Comparison of ENCODE assay signal across 9 mouse cellular contexts in the genomic region with DNA sequence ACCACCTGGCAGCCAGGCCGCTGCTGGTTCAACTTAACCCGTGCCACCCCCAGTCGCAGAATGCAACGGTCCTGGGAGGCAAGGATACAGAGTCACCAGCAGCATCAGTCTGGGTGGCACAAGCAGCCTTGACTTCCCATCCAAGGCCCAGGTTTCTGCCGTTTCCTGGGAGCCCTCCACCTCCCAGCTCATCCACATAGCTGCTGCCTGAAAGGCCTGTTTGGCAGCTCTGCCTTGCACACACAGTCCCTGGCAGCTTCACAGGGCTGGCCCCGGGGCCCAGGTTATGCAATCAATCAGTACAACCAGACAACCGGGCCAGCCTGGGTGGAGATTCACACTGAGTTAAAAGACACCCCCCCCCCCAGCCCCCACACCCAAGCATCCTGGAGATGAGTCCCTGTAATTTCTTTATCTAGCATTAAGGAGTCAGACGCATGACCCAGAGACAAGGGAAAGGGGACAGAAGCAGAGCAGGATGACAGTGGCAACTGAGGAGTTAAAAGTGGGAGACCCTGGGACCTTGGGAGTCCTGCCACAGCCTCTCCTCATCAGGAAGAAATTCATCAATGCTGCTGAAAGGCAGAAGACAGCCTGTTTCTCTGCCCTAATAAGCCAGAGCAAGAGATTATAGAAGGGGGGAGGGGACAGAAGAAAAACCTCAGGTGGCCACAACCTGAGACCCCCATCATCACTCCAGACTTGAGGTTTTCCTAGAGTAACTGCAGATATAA. TPM values are rescaled to one million over a fixed set of nuclear protein-coding genes. Genes with fewer than 3 reads are reported as not detected.
DNase-seq lines count a peak whose midpoint lies in the region; ATAC-seq and TF ChIP-seq lines count a peak whose summit lies in the region.
"Had no signal": no experiment of that assay in that cellular context is flagged by ENCODE, and none has a peak within 500 bp of the region (broad histone marks: within the 10 kb centered on the region; RNA-seq: fewer than 3 reads in every experiment).

No protein-coding gene starts in this region.

- H3K4me2 ChIP-seq in embryonic facial prominence, embryonic 14.5 days (ENCODE audit: low read depth, low read length) = peak overlapping the region; percentile 43
- no peak overlapping the region for H3K4me2 ChIP-seq in heart, embryonic 14.5 days (ENCODE audit: low read length)
- H3K4me2 ChIP-seq in kidney, postnatal 0 days (ENCODE audit: low read length) = peak overlapping the region; percentile 40
- H3K4me2 ChIP-seq in liver, embryonic 16.5 days (ENCODE audit: low read depth, low read length) = no peak overlapping the region

- peak overlapping the region; percentile 35 for H3K9ac ChIP-seq in embryonic facial prominence, embryonic 14.5 days (ENCODE audit: low read depth, low read length)
- 0 out of 2 replicates have a peak overlapping the region, but pooled peaks have one; percentile 8 for H3K9ac ChIP-seq in heart, embryonic 14.5 days (ENCODE audit: low read length)
- H3K9ac ChIP-seq in kidney, postnatal 0 days (ENCODE audit: low read depth, low read length) = peak overlapping the region; percentile 23; the same call in 1 of the 2 replicates
- H3K9ac ChIP-seq in liver, embryonic 16.5 days (ENCODE audit: low read depth, low read length) = 0 out of 2 replicates have a peak overlapping the region, but pooled peaks have one; percentile 23

- no peak for TF ChIP-seq POLR2A in thymus, adult 2 months (IDR thresholded peaks at IDR 0.05; ENCODE audit: control insufficient read depth, extremely low read depth, insufficient read depth, low read length, poor library complexity)

- no peaks in the 10 kb centered on the region for H3K9me3 ChIP-seq in embryonic facial prominence, embryonic 14.5 days (ENCODE audit: control insufficient read depth, low read length)
- H3K9me3 ChIP-seq in heart, embryonic 14.5 days (ENCODE audit: control insufficient read depth, low read length) = no peaks in the 10 kb centered on the region
- H3K9me3 ChIP-seq in kidney, postnatal 0 days (replicated peaks; ENCODE audit: low read length) = no peaks in the 10 kb centered on the region
- no peaks in the 10 kb centered on the region for H3K9me3 ChIP-seq in liver, embryonic 16.5 days (replicated peaks; ENCODE audit: control insufficient read depth, low read length)

- no peak for ATAC-seq in embryonic facial prominence, embryonic 14.5 days (ENCODE audit: low read depth)
- ATAC-seq in heart, embryonic 14.5 days (ENCODE audit: insufficient number of reproducible peaks, insufficient read depth, low FRiP score, low read depth) = no peak
- no peak for ATAC-seq in kidney, postnatal 0 days (replicated peaks; ENCODE audit: low FRiP score, low read depth)
- ATAC-seq in liver, embryonic 16.5 days (ENCODE audit: low read depth) = no peak

- no peaks in the 10 kb centered on the region for H3K27me3 ChIP-seq in thymus, adult 2 months (ENCODE audit: control insufficient read depth, insufficient read depth, low read length)
- H3K27me3 ChIP-seq in embryonic facial prominence, embryonic 14.5 days (replicated peaks; ENCODE audit: control insufficient read depth, insufficient read depth, low read length) = no peaks in the 10 kb centered on the region
- H3K27me3 ChIP-seq in heart, embryonic 14.5 days (ENCODE audit: control insufficient read depth, insufficient read depth, low read length) = no peaks in the 10 kb centered on the region
- H3K27me3 ChIP-seq in kidney, postnatal 0 days (ENCODE audit: insufficient read depth, low read length) = no peaks in the 10 kb centered on the region
- no peaks in the 10 kb centered on the region for H3K27me3 ChIP-seq in liver, embryonic 16.5 days (ENCODE audit: control insufficient read depth, insufficient read depth, low read depth, low read length)

- WGBS in thymus, adult 2 months = 56% methylated on average over 8 of the region's 8 CpGs
- WGBS in embryonic facial prominence, embryonic 14.5 days = 37% methylated on average over 8 of the region's 8 CpGs
- WGBS in heart, embryonic 14.5 days = 56% methylated on average over 8 of the region's 8 CpGs
- 32% methylated on average over 8 of the region's 8 CpGs for WGBS in kidney, postnatal 0 days
- WGBS in liver, embryonic 16.5 days (ENCODE audit: insufficient replicate concordance) = 62% methylated on average over 8 of the region's 8 CpGs

- DNase-seq in thymus, adult 2 months = no peak
- DNase-seq in thymus, adult 18-20 months = no peak
- DNase-seq in embryonic facial prominence, embryonic 14.5 days (ENCODE audit: low spot score) = peak; percentile 83
- DNase-seq in kidney, postnatal 0 days (ENCODE audit: low spot score) = peak; percentile 46
- peak; percentile 24 for DNase-seq in ovary, postnatal 10 days (ENCODE audit: low spot score)
- DNase-seq in retina, embryonic 14.5 days (ENCODE audit: low spot score) = no peak

- H3K4me1 ChIP-seq in thymus, adult 2 months (replicated peaks; ENCODE audit: control insufficient read depth, insufficient read depth, low read length) = peaks cover 36% of the 10 kb centered on the region
- H3K4me1 ChIP-seq in embryonic facial prominence, embryonic 14.5 days (ENCODE audit: control insufficient read depth, insufficient read depth, low read length) = peaks cover 33% of the 10 kb centered on the region
- peaks cover 5 to 22% of the 10 kb centered on the region in 2 experiments for H3K4me1 ChIP-seq in heart, embryonic 14.5 days (ENCODE audit: control insufficient read depth in 2 of 2, insufficient read depth in 2 of 2, low read length in 2 of 2)
- H3K4me1 ChIP-seq in kidney, postnatal 0 days (replicated peaks; ENCODE audit: insufficient read depth, low read length) = peaks cover 34% of the 10 kb centered on the region
- peaks cover 34% of the 10 kb centered on the region for H3K4me1 ChIP-seq in liver, embryonic 16.5 days (ENCODE audit: control insufficient read depth, low read depth, low read length)

- peak overlapping the region; percentile 89 for H3K27ac ChIP-seq in thymus, adult 2 months (ENCODE audit: control insufficient read depth, insufficient read depth, low read length)
- H3K27ac ChIP-seq in embryonic facial prominence, embryonic 14.5 days (replicated peaks; ENCODE audit: low read depth, low read length) = peak overlapping the region; percentile 77
- no peak overlapping the region for H3K27ac ChIP-seq in heart, embryonic 14.5 days (replicated peaks in 1 of 2; ENCODE audit: control insufficient read depth in 1 of 2, insufficient read depth in 1 of 2, low read depth in 2 of 2, low read length in 2 of 2)
- H3K27ac ChIP-seq in kidney, postnatal 0 days = peak overlapping the region; percentile 70
- no peak overlapping the region for H3K27ac ChIP-seq in liver, embryonic 16.5 days (ENCODE audit: low read length)
- H3K27ac ChIP-seq: macrophage had no signal

- peaks cover 44% of the 10 kb centered on the region for H3K36me3 ChIP-seq in thymus, adult 2 months (ENCODE audit: control insufficient read depth, insufficient read depth, low read length)
- peaks cover 48% of the 10 kb centered on the region for H3K36me3 ChIP-seq in embryonic facial prominence, embryonic 14.5 days (ENCODE audit: control insufficient read depth, insufficient read depth, low read length)
- H3K36me3 ChIP-seq in heart, embryonic 14.5 days (ENCODE audit: control insufficient read depth, insufficient read depth, low read length) = peaks cover 46% of the 10 kb centered on the region
- H3K36me3 ChIP-seq in kidney, postnatal 0 days (ENCODE audit: insufficient read depth, low read length) = peaks cover 41% of the 10 kb centered on the region
- H3K36me3 ChIP-seq in liver, embryonic 16.5 days (ENCODE audit: control insufficient read depth, insufficient read depth) = peaks cover 35% of the 10 kb centered on the region

- H3K4me3 ChIP-seq in thymus, adult 2 months (ENCODE audit: control insufficient read depth, insufficient read depth, low read length) = peak overlapping the region; percentile 17
- H3K4me3 ChIP-seq in embryonic facial prominence, embryonic 14.5 days (ENCODE audit: low read depth, low read length) = peak overlapping the region; percentile 13; the same call in 1 of the 2 replicates
- H3K4me3 ChIP-seq in heart, embryonic 14.5 days (ENCODE audit: control insufficient read depth in 1 of 2, insufficient read depth in 1 of 2, low read depth in 1 of 2, low read length in 2 of 2) = no peak overlapping the region
- no peak overlapping the region for H3K4me3 ChIP-seq in kidney, postnatal 0 days (replicated peaks; ENCODE audit: low read depth, low read length)
- H3K4me3 ChIP-seq in liver, embryonic 16.5 days (ENCODE audit: low read depth, low read length) = no peak overlapping the region

- no peak for TF ChIP-seq CTCF in thymus, adult 2 months (IDR thresholded peaks at IDR 0.05; ENCODE audit: borderline replicate concordance, control insufficient read depth, extremely low read depth, insufficient read depth, low read length, poor library complexity)
- no peak for TF ChIP-seq CTCF in kidney, postnatal 0 days (IDR thresholded peaks at IDR 0.05; ENCODE audit: low read depth)

RNA-seq across cellular contexts. Expression of a gene that starts 4.3 kb away (rescaled TPM):
- polyA plus RNA-seq in thymus, adult 2 months (2012; rRNA removed) = 552 and 570 TPM in 2 replicates
- polyA plus RNA-seq in embryonic facial prominence, embryonic 14.5 days (2014; fragmentation: Nextera tagmentation; extraction: Ambion mirVana) = 87.6 and 102 TPM in 2 replicates
- polyA plus RNA-seq in heart, embryonic 14.5 days (2014; fragmentation: Nextera tagmentation; extraction: Ambion mirVana) = 18.1 and 22.9 TPM in 2 replicates
- 42.7 and 44.6 TPM in 2 replicates for polyA plus RNA-seq in kidney, postnatal 0 days (2015; fragmentation: Nextera tagmentation; extraction: Ambion mirVana)
- polyA plus RNA-seq in liver, embryonic 16.5 days (2015; fragmentation: Nextera tagmentation; extraction: Ambion mirVana) = 19.4 and 19.5 TPM in 2 replicates

RNA-seq across cellular contexts. Expression of a gene that starts 8.0 kb away (rescaled TPM):
- polyA plus RNA-seq in thymus, adult 2 months (2012; rRNA removed) = 0.42 and 0.47 TPM in 2 replicates
- 0.24 and 0.74 TPM in 2 replicates for polyA plus RNA-seq in embryonic facial prominence, embryonic 14.5 days (2014; fragmentation: Nextera tagmentation; extraction: Ambion mirVana)
- polyA plus RNA-seq in heart, embryonic 14.5 days (2014; fragmentation: Nextera tagmentation; extraction: Ambion mirVana) = 0.05 and 0.07 TPM in 2 replicates
- polyA plus RNA-seq in kidney, postnatal 0 days (2015; fragmentation: Nextera tagmentation; extraction: Ambion mirVana) = 0.49 and 0.59 TPM in 2 replicates
- polyA plus RNA-seq in liver, embryonic 16.5 days (2015; fragmentation: Nextera tagmentation; extraction: Ambion mirVana) = 0.13 and 0.16 TPM in 2 replicates

RNA-seq across cellular contexts. Expression of a gene that starts 12.5 kb away (rescaled TPM):
- polyA plus RNA-seq in thymus, adult 2 months (2012; rRNA removed) = 53.9 and 56.1 TPM in 2 replicates
- 231 and 259 TPM in 2 replicates for polyA plus RNA-seq in embryonic facial prominence, embryonic 14.5 days (2014; fragmentation: Nextera tagmentation; extraction: Ambion mirVana)
- polyA plus RNA-seq in heart, embryonic 14.5 days (2014; fragmentation: Nextera tagmentation; extraction: Ambion mirVana) = 200 and 207 TPM in 2 replicates
- 223 and 251 TPM in 2 replicates for polyA plus RNA-seq in kidney, postnatal 0 days (2015; fragmentation: Nextera tagmentation; extraction: Ambion mirVana)
- 113 and 118 TPM in 2 replicates for polyA plus RNA-seq in liver, embryonic 16.5 days (2015; fragmentation: Nextera tagmentation; extraction: Ambion mirVana)

RNA-seq across cellular contexts. Expression of a gene that starts 12.6 kb away (rescaled TPM):
- polyA plus RNA-seq in thymus, adult 2 months (2012; rRNA removed) = 23.7 and 25.3 TPM in 2 replicates
- polyA plus RNA-seq in embryonic facial prominence, embryonic 14.5 days (2014; fragmentation: Nextera tagmentation; extraction: Ambion mirVana) = 47.9 and 58.1 TPM in 2 replicates
- polyA plus RNA-seq in heart, embryonic 14.5 days (2014; fragmentation: Nextera tagmentation; extraction: Ambion mirVana) = 31.7 and 34.1 TPM in 2 replicates
- polyA plus RNA-seq in kidney, postnatal 0 days (2015; fragmentation: Nextera tagmentation; extraction: Ambion mirVana) = 40.6 and 45.1 TPM in 2 replicates
- 25.2 and 27.0 TPM in 2 replicates for polyA plus RNA-seq in liver, embryonic 16.5 days (2015; fragmentation: Nextera tagmentation; extraction: Ambion mirVana)

RNA-seq across cellular contexts. Expression of a gene that starts 33.2 kb away (rescaled TPM):
- polyA plus RNA-seq in thymus, adult 2 months (2012; rRNA removed) = 0.74 and 1.7 TPM in 2 replicates
- polyA plus RNA-seq in embryonic facial prominence, embryonic 14.5 days (2014; fragmentation: Nextera tagmentation; extraction: Ambion mirVana) = not detected in 2 replicates
- not detected in 2 replicates for polyA plus RNA-seq in heart, embryonic 14.5 days (2014; fragmentation: Nextera tagmentation; extraction: Ambion mirVana)
- polyA plus RNA-seq in kidney, postnatal 0 days (2015; fragmentation: Nextera tagmentation; extraction: Ambion mirVana) = not detected in 2 replicates
- polyA plus RNA-seq in liver, embryonic 16.5 days (2015; fragmentation: Nextera tagmentation; extraction: Ambion mirVana) = not detected in 2 replicates
- polyA plus RNA-seq: macrophage had no signal

Comparison
In these comparisons a context has a peak if more than half of its experiments do, and no peak if none do; other contexts are left out.
1. DNase-seq: peak in embryonic facial prominence, embryonic 14.5 days (single experiment), kidney, postnatal 0 days (single experiment) and ovary, postnatal 10 days (single experiment); none in thymus, adult 2 months (single experiment), thymus, adult 18-20 months (0 of 2) and retina, embryonic 14.5 days (single experiment).
2. H3K27ac ChIP-seq: peak in thymus, adult 2 months (single experiment), embryonic facial prominence, embryonic 14.5 days (single experiment) and kidney, postnatal 0 days (single experiment); none in heart, embryonic 14.5 days (0 of 2) and liver, embryonic 16.5 days (single experiment).
3. H3K4me3 ChIP-seq: peak in thymus, adult 2 months (single experiment) and embryonic facial prominence, embryonic 14.5 days (single experiment); none in heart, embryonic 14.5 days (0 of 2), kidney, postnatal 0 days (single experiment) and liver, embryonic 16.5 days (single experiment).
4. H3K4me2 ChIP-seq: peak in embryonic facial prominence, embryonic 14.5 days (single experiment) and kidney, postnatal 0 days (single experiment); none in heart, embryonic 14.5 days (single experiment) and liver, embryonic 16.5 days (single experiment).
5. Peak in every context shown above with its lines, with median percentiles within 50 percentile points of each other: H3K9ac ChIP-seq.